Mouse (Mus musculus) T-helper 1 cell (primary cell): ENCODE measurements around the gene Fbxo3.
"Not testable (repeated sequence)": the region's sequence is repeated elsewhere in the genome, so short reads cannot be mapped to it uniquely, and the experiment has no call there.

Experiments used
- in situ Hi-C: fragments of 300-600 bp; cut with MboI, MseI; formaldehyde crosslinking; loops from one replicate; pipeline ENCODE4 v1.15.1; 2025; ENCODE audit warnings: high pct_unique_total_duplicates

The Fbxo3 gene

DNA sequence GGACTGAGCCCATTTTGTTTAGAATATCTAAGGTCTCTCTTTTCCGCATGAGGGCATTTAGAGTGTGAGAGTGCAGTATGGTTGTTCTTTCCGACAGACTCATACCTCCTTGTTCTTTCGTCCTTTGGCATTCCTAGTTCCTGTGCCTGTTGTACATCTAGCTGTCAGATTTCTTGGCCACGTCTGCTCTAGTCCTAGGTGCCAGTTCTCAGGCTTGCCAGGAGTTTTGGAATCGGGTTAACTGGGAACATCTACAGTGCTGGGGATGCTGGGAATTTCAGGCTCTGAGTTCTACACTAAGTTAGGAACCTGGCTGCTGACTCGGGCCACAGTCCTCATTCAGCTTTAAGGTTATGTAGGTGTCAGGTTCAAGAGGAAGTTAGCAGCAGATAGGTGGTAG, 8.1 kb downstream of the Fbxo3 start:
- in situ Hi-C loops, result loop anchor here (5.0 kb wide), 1 partner anchor 48 kb away; no protein-coding TSS in a partner anchor

GRCm38 (mm10) chr2:104036316-104036715, 8.8 kb downstream of the Fbxo3 start:
- in situ Hi-C loops, result loop anchor here (5.0 kb wide), 1 partner anchor 49 kb away; no protein-coding TSS in a partner anchor

GRCm38 (mm10) chr2:104038236-104038635, 10.7 kb downstream of the Fbxo3 start:
- in situ Hi-C loops, result loop anchor here (5.0 kb wide), 1 partner anchor 51 kb away; no protein-coding TSS in a partner anchor

GRCm38 (mm10) chr2:104041632-104042031, 14.1 kb downstream of the Fbxo3 start:
- in situ Hi-C loops, result loop anchor here (10.0 kb wide), 1 partner anchor 1397 kb away; no protein-coding TSS in a partner anchor

GRCm38 (mm10) chr2:104042766-104043165, 15.2 kb downstream of the Fbxo3 start:
- in situ Hi-C loops, result loop anchor here (10.0 kb wide), 1 partner anchor 1398 kb away; no protein-coding TSS in a partner anchor

GRCm38 (mm10) chr2:104043624-104044478, 16.3 kb downstream of the Fbxo3 start:
- in situ Hi-C loops, result loop anchor here (10.0 kb wide), 1 partner anchor 1399 kb away; no protein-coding TSS in a partner anchor

GRCm38 (mm10) chr2:104044479-104045080, 17.1 kb downstream of the Fbxo3 start:
- in situ Hi-C loops, result loop anchor here (10.0 kb wide), 1 partner anchor 1400 kb away; no protein-coding TSS in a partner anchor

DNA sequence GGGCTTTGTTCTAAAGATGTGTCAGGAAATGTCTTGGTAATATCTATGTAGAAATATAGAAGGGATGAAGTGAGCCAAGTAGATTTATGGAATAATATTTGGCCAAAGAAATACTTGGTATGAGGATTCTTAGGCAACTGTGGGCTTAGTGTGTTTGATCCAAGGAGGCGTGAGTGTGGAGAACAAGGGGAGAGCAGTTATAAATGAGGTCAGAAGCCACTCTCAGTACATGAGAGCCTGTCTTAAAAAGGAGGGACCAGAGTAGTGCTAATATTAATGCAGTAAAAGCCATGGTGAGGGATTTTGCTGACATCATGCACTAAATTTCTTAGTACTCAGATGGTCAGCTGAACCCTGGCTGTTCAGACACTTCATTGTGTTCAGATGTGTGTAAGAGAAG, 30.9 kb downstream of the Fbxo3 start:
- in situ Hi-C loops, result no loop called here

DNA sequence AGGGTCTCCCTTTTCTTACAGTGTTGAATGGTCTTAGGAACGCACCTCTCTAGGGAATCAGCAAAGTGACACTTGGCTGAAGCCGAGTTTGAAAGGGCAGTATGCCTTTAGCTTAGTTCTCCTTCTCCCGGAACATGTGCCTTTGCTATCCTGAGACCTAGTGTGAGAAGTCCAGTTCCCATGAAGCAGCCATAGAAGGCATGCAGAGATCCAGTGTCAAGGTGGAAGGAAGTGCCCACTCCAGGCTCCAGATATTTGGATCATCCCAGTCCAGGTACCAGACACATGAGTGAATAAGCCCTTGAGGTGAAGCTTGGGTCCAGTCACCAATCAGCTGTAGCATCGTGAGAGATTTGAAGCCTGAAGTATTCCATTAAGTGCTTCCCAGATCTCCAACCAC, 31.4 kb downstream of the Fbxo3 start:
- in situ Hi-C loops, result no loop called here

GRCm38 (mm10) chr2:104059786-104060185, 32.3 kb downstream of the Fbxo3 start:
- in situ Hi-C loops, result no loop called here

GRCm38 (mm10) chr2:104060996-104061395, 33.5 kb downstream of the Fbxo3 start:
- in situ Hi-C loops, result no loop called here

GRCm38 (mm10) chr2:104062665-104063064, 35.1 kb downstream of the Fbxo3 start:
- in situ Hi-C loops, result no loop called here

DNA sequence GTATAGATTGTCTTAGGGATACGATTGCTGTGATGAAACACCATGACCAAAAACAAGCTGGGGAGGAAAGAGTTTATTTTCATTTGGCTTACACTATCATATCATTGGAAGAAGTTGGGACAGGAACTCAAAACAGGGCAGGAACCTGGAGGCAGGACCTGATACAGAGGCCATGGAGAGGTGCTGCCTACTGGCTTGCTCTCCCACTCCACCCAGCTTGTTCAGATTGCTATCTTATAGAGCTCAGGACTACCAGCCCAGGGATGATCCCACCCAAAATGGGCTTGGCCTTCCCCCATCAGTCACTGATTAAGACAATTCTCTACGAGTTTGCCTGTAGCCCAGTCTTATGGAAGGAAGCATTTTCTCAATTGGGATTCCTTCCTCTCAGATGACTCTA, 36.6 kb downstream of the Fbxo3 start:
- in situ Hi-C loops, result no loop called here

DNA sequence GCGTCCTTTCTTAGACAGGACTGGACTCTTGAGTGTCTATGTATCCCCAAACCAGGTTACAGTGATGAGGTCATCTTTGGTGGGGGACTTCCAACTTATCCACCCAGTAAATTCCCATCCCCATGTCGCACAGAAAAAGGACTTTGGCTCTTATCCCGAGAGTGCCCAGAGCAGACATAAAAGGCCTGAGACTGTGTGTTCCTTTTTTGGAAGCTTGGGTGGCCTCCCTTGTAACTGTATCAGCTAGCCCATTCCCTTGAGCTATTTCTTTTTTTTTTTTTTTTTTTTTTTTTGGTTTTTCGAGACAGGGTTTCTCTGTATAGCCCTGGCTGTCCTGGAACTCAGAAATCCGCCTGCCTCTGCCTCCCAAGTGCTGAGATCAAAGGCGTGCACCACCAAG, 38.0 kb downstream of the Fbxo3 start, which contains the start of gene Gm10912:
Gm10912 (plus strand) TSS at position 301 of the 400 bp plus-strand sequence.
- in situ Hi-C loops, result not testable (repeated sequence)

GRCm38 (mm10) chr2:104068450-104068849, 40.9 kb downstream of the Fbxo3 start, which contains the start of gene Gm10799:
Gm10799 (minus strand) TSS chr2:104068550.
- in situ Hi-C loops, result not testable (repeated sequence)

GRCm38 (mm10) chr2:104069704-104070185, 42.2 kb downstream of the Fbxo3 start, which contains the start of gene Cd59b:
Cd59b (plus strand) TSS chr2:104069849.
- in situ Hi-C loops, result loop anchor here (10.0 kb wide), 1 partner anchor 1735 kb away; no protein-coding TSS in a partner anchor

- in situ Hi-C loops, result loop anchor here (10.0 kb wide), 1 partner anchor 1743 kb away; no protein-coding TSS in a partner anchor
Measured at GRCm38 (mm10) chr2:104078285-104078684, 50.8 kb downstream of the Fbxo3 start.

DNA sequence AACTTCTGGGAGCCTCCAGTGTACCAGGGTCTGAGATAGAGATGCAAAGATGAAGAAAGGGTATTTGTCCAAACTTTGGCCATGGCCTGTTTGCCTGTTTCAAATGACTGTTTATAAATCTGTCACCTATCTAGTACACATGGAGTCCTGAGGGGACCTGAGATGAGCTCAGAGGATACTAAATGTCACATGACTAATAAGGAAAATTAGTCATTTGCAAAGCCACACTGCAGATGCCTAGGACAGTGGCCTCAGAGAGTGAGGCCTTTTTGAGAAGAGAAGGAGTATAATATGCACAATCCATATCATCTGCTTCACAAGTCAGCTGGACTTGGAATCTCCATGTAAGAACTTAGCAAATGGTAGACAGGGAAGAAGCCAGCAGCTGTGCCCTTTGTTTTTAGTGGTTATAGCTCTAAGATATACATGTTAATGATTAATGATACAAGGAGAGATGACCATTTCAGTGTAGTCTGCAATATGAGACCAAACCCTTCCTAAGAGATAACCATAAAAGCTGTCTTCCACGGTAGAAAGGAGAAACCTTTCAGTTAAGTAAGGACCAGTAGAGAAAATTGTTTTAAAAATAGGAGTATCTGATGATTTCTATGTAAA, 54.0 kb downstream of the Fbxo3 start:
- in situ Hi-C loops, result not testable (repeated sequence)

GRCm38 (mm10) chr2:104082474-104082873, 55.0 kb downstream of the Fbxo3 start:
- in situ Hi-C loops, result no loop called here

- in situ Hi-C loops, result not testable (repeated sequence)
Measured at GRCm38 (mm10) chr2:104084027-104084426, 56.5 kb downstream of the Fbxo3 start.

GRCm38 (mm10) chr2:104087562-104087961, 60.0 kb downstream of the Fbxo3 start:
- in situ Hi-C loops, result not testable (repeated sequence)
